Mouse (Mus musculus) cerebellum, adult (tissue): ENCODE data around the gene Dnm2.

Experiments
- ATAC-seq: cut with Nextera tagmentation; 2 replicates; pipeline ENCODE4 v1.9.2; 2017; ENCODE audit warnings: mild to moderate bottlenecking, moderate library complexity, mixed read lengths; ENCODE audit not compliant: insufficient number of reproducible peaks, low FRiP score, low TSS enrichment

Dnm2 gene

GRCm38 (mm10) chr9:21424631-21425555, at the start of gene Dnm2:
Gene Dnm2, plus strand, starts transcription at chr9:21424908.
- ATAC-seq, result peak; percentile 98

GRCm38 (mm10) chr9:21379195-21379594, 45.5 kb upstream of the Dnm2 start:
- no peak for ATAC-seq

GRCm38 (mm10) chr9:21380868-21381267, 43.8 kb upstream of the Dnm2 start:
- no peak for ATAC-seq

- ATAC-seq, result no peak
These were observed 40.7 kb upstream of the Dnm2 start for GRCm38 (mm10) chr9:21383966-21384365.

GRCm38 (mm10) chr9:21392646-21393175, 32.0 kb upstream of the Dnm2 start:
- no peak for ATAC-seq

GRCm38 (mm10) chr9:21395692-21396091, 29.0 kb upstream of the Dnm2 start:
- no peak for ATAC-seq

GRCm38 (mm10) chr9:21397170-21397569, 27.5 kb upstream of the Dnm2 start:
- no peak for ATAC-seq

GRCm38 (mm10) chr9:21401042-21401441, 23.7 kb upstream of the Dnm2 start:
- no peak for ATAC-seq

GRCm38 (mm10) chr9:21402764-21403253, 21.9 kb upstream of the Dnm2 start:
- no peak for ATAC-seq

- ATAC-seq, result no peak
These were observed 21.0 kb upstream of the Dnm2 start for GRCm38 (mm10) chr9:21403745-21404144.

GRCm38 (mm10) chr9:21405525-21405924, 19.2 kb upstream of the Dnm2 start:
- ATAC-seq, result no peak

GRCm38 (mm10) chr9:21407951-21408350, 16.8 kb upstream of the Dnm2 start:
- ATAC-seq, result no peak

- ATAC-seq, result no peak
These were observed 16.1 kb upstream of the Dnm2 start for GRCm38 (mm10) chr9:21408624-21409023.

GRCm38 (mm10) chr9:21409592-21410317, 15.0 kb upstream of the Dnm2 start:
- ATAC-seq, result peak; percentile 62; the same call in 1 of the 2 replicates

GRCm38 (mm10) chr9:21411669-21412550, 12.8 kb upstream of the Dnm2 start, which contains the start of gene Qtrt1:
Gene Qtrt1, plus strand, starts transcription at chr9:21411837.
- peak; percentile 87 for ATAC-seq

- no peak for ATAC-seq
These were observed 6.8 kb upstream of the Dnm2 start for GRCm38 (mm10) chr9:21417866-21418265.

- no peak for ATAC-seq
These were observed 5.1 kb upstream of the Dnm2 start for GRCm38 (mm10) chr9:21419646-21420045.

- no peak for ATAC-seq
These were observed 843 bp downstream of the Dnm2 start for GRCm38 (mm10) chr9:21425556-21425945.

- ATAC-seq, result no peak
These were observed 1.3 kb downstream of the Dnm2 start for GRCm38 (mm10) chr9:21426013-21426412.

GRCm38 (mm10) chr9:21426525-21426924, 1.8 kb downstream of the Dnm2 start:
- no peak for ATAC-seq
